Mouse (Mus musculus): ENCODE results near the gene Rapgef6. TPM values are rescaled to one million over a fixed set of nuclear protein-coding genes. Genes with fewer than 3 reads are reported as not detected.
"Not testable (repeated sequence)": the region's sequence is repeated elsewhere in the genome, so short reads cannot be mapped to it uniquely, and the experiment has no call there.

Gene Rapgef6
- polyA plus RNA-seq, 1 experiment from 2014 or later = 38.8 TPM

DNA sequence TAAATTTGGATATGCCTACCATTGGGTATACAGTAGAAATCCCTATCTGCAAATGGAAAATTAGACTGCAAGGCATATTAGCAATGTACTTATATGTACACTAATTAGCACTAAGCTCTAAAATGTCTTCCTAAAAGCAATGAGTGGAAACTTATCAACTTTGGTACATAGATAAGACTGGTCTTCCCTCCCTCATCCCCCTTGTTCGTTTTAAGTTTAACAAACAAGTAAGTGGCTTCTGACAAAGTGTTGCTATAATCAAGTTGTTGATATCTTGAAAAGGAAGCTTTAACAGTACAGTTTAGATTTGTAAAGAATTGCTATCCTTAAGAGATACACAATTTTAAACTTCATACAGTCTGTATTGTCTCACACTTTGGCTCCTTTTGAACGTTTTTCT lies 78.5 kb downstream of the Rapgef6 start:
- Histone ChIP-seq H3K9ac (ENCODE audit: low read length) (no peak overlapping the region), H3K4me1 (replicated peaks; ENCODE audit: control insufficient read depth, insufficient read depth, low read length) (peaks cover 3% of the 10 kb centered on the region; the same call in 1 of the 2 replicates), H3K27me3 (ENCODE audit: control insufficient read depth, insufficient read depth, low read depth, low read length) (no peaks in the 10 kb centered on the region), H3K4me3 (ENCODE audit: low read length) (no peak overlapping the region), H3K4me2 (ENCODE audit: low read depth, low read length) (no peak overlapping the region), H3K27ac (ENCODE audit: low read length) (no peak overlapping the region), H3K36me3 (ENCODE audit: control insufficient read depth, insufficient read depth, low read length) (no peaks in the 10 kb centered on the region), H3K9me3 (ENCODE audit: control insufficient read depth, low read length) (no peaks in the 10 kb centered on the region)
- no peak for ATAC-seq (ENCODE audit: low read depth)
- WGBS = 67% methylated on average over 2 of the region's 2 CpGs

DNA sequence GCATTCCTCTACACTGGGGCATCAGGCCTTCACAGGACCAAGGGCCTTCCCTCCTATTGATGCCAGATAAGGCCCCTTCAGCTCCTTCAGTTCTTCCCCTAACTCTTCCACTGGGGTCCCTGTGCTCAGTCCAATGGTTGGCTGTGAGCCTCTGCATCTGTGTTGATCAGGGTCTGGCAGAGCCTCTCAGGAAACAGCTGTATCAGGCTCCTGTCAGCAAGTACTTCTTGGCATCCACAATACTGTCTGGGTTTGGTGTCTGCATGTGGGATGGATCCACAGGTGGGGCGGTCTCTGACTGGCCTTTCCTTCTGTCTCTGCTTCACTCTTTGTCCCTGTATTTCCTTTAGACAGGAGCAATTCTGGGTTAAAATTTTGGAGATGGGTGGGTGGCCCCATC lies 80.1 kb downstream of the Rapgef6 start:
- not testable (repeated sequence) for H3K4me1 ChIP-seq (replicated peaks; ENCODE audit: control insufficient read depth, insufficient read depth, low read length); H3K4me3 ChIP-seq (ENCODE audit: low read length); H3K9ac ChIP-seq (ENCODE audit: low read length); H3K27ac ChIP-seq (ENCODE audit: low read length); H3K4me2 ChIP-seq (ENCODE audit: low read depth, low read length); H3K9me3 ChIP-seq (ENCODE audit: control insufficient read depth, low read length); H3K27me3 ChIP-seq (ENCODE audit: control insufficient read depth, insufficient read depth, low read depth, low read length); H3K36me3 ChIP-seq (ENCODE audit: control insufficient read depth, insufficient read depth, low read length); ATAC-seq (ENCODE audit: low read depth)
- WGBS = 83% methylated on average over 1 of the region's 1 CpGs

DNA sequence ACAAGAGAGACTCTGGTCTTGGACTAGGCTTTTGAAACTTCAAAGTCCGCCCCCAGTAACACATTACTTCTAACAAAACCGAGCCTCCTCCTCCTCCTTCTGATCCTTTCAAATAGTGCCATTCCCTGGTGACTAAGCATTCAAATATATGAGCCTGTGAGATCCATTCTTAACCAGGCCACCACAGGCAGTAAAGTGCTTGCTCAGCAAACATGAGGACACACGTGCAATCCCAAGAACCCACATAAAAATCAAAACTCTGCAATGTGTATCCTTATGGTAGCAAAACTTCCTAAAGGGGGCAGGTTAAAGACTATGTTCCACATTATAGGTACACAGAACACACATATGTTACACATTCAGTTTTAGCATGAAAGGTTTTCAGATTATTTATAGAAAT lies 81.8 kb downstream of the Rapgef6 start:
- Histone ChIP-seq H3K36me3 (ENCODE audit: control insufficient read depth, insufficient read depth, low read length) (no peaks in the 10 kb centered on the region), H3K9me3 (ENCODE audit: control insufficient read depth, low read length) (no peaks in the 10 kb centered on the region), H3K4me3 (ENCODE audit: low read length) (no peak overlapping the region), H3K4me2 (ENCODE audit: low read depth, low read length) (no peak overlapping the region), H3K27ac (ENCODE audit: low read length) (no peak overlapping the region), H3K9ac (ENCODE audit: low read length) (no peak overlapping the region), H3K27me3 (ENCODE audit: control insufficient read depth, insufficient read depth, low read depth, low read length) (no peaks in the 10 kb centered on the region), H3K4me1 (replicated peaks; ENCODE audit: control insufficient read depth, insufficient read depth, low read length) (no peaks in the 10 kb centered on the region)
- no peak for ATAC-seq (ENCODE audit: low read depth)
- WGBS = 56% methylated on average over 3 of the region's 3 CpGs

DNA sequence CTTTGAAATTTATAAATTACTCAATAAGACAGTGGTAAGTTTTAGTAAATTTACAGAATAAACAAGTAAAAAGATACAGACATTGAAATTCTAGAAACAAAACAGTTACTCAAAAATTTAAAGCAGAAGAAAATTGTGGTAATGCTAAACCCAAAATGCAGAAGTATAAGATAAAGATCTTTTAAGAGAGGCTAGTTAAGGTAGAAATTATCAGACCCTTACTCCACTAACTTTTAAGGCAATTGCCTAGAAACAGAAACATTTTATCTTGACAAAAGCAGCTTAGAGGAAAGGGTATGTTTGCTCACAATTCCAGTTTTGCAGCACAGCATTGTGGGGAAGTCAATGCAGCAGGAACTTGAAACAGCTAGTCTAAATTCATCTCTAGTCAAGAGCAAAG lies 91.0 kb downstream of the Rapgef6 start:
- H3K4me1 ChIP-seq (replicated peaks; ENCODE audit: control insufficient read depth, insufficient read depth, low read length) = peaks cover 3% of the 10 kb centered on the region; the same call in 1 of the 2 replicates

DNA sequence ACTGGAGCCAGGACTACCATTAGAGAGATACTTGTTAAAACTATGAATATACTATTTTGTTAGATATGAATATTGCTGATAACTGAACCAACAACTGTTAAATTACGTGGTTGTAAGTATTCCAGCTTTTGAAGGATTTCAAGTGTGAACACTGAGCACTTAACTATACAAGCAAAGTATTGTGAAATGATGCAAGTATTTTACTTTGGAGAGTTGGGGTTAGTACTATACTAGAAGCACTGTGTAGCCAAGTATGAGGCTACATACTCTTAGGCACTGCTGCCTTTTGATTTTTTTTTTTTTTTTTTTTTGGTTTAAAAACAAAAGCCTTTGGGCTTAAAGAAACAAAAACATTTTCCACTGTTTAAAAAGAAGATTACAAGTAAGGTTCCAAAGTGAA lies 91.9 kb downstream of the Rapgef6 start:
- Histone ChIP-seq H3K27me3 (ENCODE audit: control insufficient read depth, insufficient read depth, low read depth, low read length) (no peaks in the 10 kb centered on the region), H3K4me1 (replicated peaks; ENCODE audit: control insufficient read depth, insufficient read depth, low read length) (peaks cover 3% of the 10 kb centered on the region; the same call in 1 of the 2 replicates), H3K36me3 (ENCODE audit: control insufficient read depth, insufficient read depth, low read length) (no peaks in the 10 kb centered on the region), H3K4me2 (ENCODE audit: low read depth, low read length) (no peak overlapping the region), H3K9me3 (ENCODE audit: control insufficient read depth, low read length) (no peaks in the 10 kb centered on the region), H3K4me3 (ENCODE audit: low read length) (no peak overlapping the region), H3K27ac (ENCODE audit: low read length) (no peak overlapping the region), H3K9ac (ENCODE audit: low read length) (no peak overlapping the region)
- ATAC-seq (ENCODE audit: low read depth) = peak; percentile 93
- WGBS = 57% methylated on average over 1 of the region's 1 CpGs

More for the DNA sequence above, 91.0 kb downstream of the Rapgef6 start:
- H3K4me3 ChIP-seq (ENCODE audit: low read length) = no peak overlapping the region
- H3K27ac ChIP-seq (ENCODE audit: low read length) = peak overlapping the region; percentile 20; the same call in 1 of the 2 replicates
- no peaks in the 10 kb centered on the region for H3K27me3 ChIP-seq (ENCODE audit: control insufficient read depth, insufficient read depth, low read depth, low read length)
- H3K9ac ChIP-seq (ENCODE audit: low read length) = no peak overlapping the region
- ATAC-seq (ENCODE audit: low read depth) = no peak
- H3K36me3 ChIP-seq (ENCODE audit: control insufficient read depth, insufficient read depth, low read length) = no peaks in the 10 kb centered on the region
- H3K4me2 ChIP-seq (ENCODE audit: low read depth, low read length) = no peak overlapping the region
- no peaks in the 10 kb centered on the region for H3K9me3 ChIP-seq (ENCODE audit: control insufficient read depth, low read length)

DNA sequence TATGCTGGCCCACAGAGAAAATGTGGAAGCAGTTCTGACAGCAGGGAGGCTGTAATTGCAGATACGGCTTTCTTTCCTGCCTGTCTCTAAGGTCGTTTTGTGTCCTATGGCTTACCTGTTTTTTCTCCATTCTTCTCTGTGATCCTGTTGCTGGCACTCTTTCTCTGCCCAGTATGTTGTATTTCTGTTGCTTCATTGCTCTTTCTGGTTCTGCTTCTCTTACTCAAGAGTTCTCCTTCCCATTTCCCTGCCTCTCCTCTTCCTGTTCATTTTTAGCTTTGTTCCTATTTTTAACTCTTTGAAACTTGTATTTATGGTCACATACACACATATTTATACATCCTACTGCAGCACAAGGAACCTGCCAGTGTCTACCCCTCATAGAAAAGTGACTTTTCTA lies 96.2 kb downstream of the Rapgef6 start:
- Histone ChIP-seq H3K4me2 (ENCODE audit: low read depth, low read length) (no peak overlapping the region), H3K27ac (ENCODE audit: low read length) (no peak overlapping the region), H3K4me1 (replicated peaks; ENCODE audit: control insufficient read depth, insufficient read depth, low read length) (peaks cover 3% of the 10 kb centered on the region; the same call in 1 of the 2 replicates), H3K36me3 (ENCODE audit: control insufficient read depth, insufficient read depth, low read length) (no peaks in the 10 kb centered on the region; the same call in 1 of the 2 replicates), H3K27me3 (ENCODE audit: control insufficient read depth, insufficient read depth, low read depth, low read length) (no peaks in the 10 kb centered on the region), H3K9ac (ENCODE audit: low read length) (no peak overlapping the region), H3K9me3 (ENCODE audit: control insufficient read depth, low read length) (no peaks in the 10 kb centered on the region), H3K4me3 (ENCODE audit: low read length) (no peak overlapping the region)
- no peak for ATAC-seq (ENCODE audit: low read depth)
- WGBS = 58% methylated on average over 2 of the region's 2 CpGs

DNA sequence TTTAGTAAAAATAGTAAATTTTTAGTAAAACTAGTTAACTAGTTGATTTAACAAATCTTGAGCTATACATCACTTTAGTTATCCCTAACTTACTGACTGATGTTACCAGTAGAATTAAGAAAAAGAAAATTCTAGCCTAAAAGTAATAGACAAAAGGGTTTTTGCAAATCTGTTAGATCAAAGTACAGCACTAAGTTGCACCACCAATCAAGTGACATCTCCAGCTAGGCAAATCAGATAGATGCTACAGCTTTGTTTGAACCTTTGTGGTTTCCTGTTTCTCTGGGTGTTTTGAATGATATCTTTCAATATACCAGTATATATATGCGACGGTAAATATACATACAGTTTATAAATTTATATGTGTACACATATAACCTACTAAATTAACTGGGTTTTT lies 99.1 kb downstream of the Rapgef6 start:
- no peaks in the 10 kb centered on the region for H3K9me3 ChIP-seq (ENCODE audit: control insufficient read depth, low read length)
- no peaks in the 10 kb centered on the region for H3K27me3 ChIP-seq (ENCODE audit: control insufficient read depth, insufficient read depth, low read depth, low read length)
- H3K36me3 ChIP-seq (ENCODE audit: control insufficient read depth, insufficient read depth, low read length) = no peaks in the 10 kb centered on the region; the same call in 1 of the 2 replicates
- 91% methylated on average over 2 of the region's 2 CpGs for WGBS
- no peak overlapping the region for H3K27ac ChIP-seq (ENCODE audit: low read length)
- H3K9ac ChIP-seq (ENCODE audit: low read length) = no peak overlapping the region
- H3K4me1 ChIP-seq (replicated peaks; ENCODE audit: control insufficient read depth, insufficient read depth, low read length) = no peaks in the 10 kb centered on the region
- ATAC-seq (ENCODE audit: low read depth) = no peak
- no peak overlapping the region for H3K4me2 ChIP-seq (ENCODE audit: low read depth, low read length)
- H3K4me3 ChIP-seq (ENCODE audit: low read length) = no peak overlapping the region

DNA sequence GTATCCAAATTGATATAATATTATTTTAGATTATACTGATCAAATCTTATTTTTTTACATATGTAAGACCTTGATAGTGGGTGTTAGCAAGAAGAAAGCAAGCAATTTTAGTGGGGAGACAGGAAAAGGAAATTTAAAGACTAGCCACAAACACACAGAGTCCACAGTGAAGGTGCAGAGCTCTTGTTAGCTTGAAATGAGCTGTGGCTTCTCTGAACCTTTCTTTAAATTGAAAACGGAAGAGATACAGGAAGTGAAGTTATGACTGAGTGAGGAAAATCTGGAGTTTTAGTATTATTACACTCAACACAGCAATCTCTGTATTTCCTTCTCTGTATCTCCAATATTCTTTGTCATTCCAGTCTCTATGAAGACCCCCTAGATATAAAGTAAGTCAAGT lies 104.3 kb downstream of the Rapgef6 start:
- H3K4me1 ChIP-seq (replicated peaks; ENCODE audit: control insufficient read depth, insufficient read depth, low read length) = no peaks in the 10 kb centered on the region
- no peaks in the 10 kb centered on the region for H3K27me3 ChIP-seq (ENCODE audit: control insufficient read depth, insufficient read depth, low read depth, low read length)
- no peaks in the 10 kb centered on the region; the same call in 1 of the 2 replicates for H3K36me3 ChIP-seq (ENCODE audit: control insufficient read depth, insufficient read depth, low read length)
- H3K4me3 ChIP-seq (ENCODE audit: low read length) = no peak overlapping the region
- no peak overlapping the region for H3K4me2 ChIP-seq (ENCODE audit: low read depth, low read length)
- no peak for ATAC-seq (ENCODE audit: low read depth)
- H3K27ac ChIP-seq (ENCODE audit: low read length) = no peak overlapping the region
- no peaks in the 10 kb centered on the region for H3K9me3 ChIP-seq (ENCODE audit: control insufficient read depth, low read length)
- 62% methylated on average over 1 of the region's 1 CpGs for WGBS
- no peak overlapping the region for H3K9ac ChIP-seq (ENCODE audit: low read length)

DNA sequence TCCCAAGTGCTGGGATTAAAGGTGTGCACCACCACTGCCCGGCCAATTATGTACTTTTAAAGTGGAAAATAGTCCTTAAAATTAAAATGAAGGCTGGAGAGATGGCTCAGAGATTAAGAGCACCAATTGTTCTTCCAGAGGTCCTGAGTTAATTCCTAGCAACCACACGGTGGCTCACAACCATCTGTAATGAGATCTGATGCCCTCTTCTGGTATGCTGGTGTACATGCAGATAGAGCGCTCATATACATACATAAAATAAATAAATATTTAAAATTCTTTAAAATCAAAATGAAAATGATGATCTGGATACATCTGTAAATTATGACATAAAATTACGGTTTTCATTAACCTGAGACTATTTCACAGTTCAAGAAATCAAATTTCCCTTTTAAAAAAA lies 123.8 kb downstream of the Rapgef6 start:
- 94% methylated on average over 4 of the region's 4 CpGs for WGBS
- 0 out of 2 replicates have a peak, but pooled peaks cover 8% of the 10 kb centered on the region for H3K36me3 ChIP-seq (ENCODE audit: control insufficient read depth, insufficient read depth, low read length)
- ATAC-seq (ENCODE audit: low read depth) = no peak

DNA sequence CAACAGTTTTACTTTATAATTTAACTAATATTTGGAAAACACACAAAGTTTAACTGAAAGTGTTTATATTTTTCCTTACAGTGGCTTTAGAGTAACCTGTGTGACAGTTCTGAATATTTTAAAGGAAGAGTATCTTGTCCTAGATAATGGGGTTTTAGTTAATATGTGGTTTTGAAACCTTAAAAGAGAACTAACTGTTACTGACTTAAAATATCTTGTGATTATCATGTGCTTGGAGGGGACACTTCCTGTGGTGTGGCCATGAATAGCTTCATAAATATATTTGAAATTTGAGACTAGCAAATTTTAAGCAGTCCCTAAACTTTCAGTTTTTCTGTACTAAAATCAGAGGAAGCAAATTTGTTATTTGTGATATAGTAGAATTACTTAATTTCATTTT lies 125.9 kb downstream of the Rapgef6 start:
- Histone ChIP-seq H3K9ac (ENCODE audit: low read length) (no peak overlapping the region), H3K9me3 (ENCODE audit: control insufficient read depth, low read length) (no peaks in the 10 kb centered on the region), H3K4me2 (ENCODE audit: low read depth, low read length) (no peak overlapping the region), H3K36me3 (ENCODE audit: control insufficient read depth, insufficient read depth, low read length) (0 out of 2 replicates have a peak, but pooled peaks cover 5% of the 10 kb centered on the region), H3K4me3 (ENCODE audit: low read length) (no peak overlapping the region), H3K27ac (ENCODE audit: low read length) (no peak overlapping the region), H3K27me3 (ENCODE audit: control insufficient read depth, insufficient read depth, low read depth, low read length) (no peaks in the 10 kb centered on the region), H3K4me1 (replicated peaks; ENCODE audit: control insufficient read depth, insufficient read depth, low read length) (no peaks in the 10 kb centered on the region; the same call in 1 of the 2 replicates)
- ATAC-seq (ENCODE audit: low read depth) = no peak

More for the DNA sequence above, 123.8 kb downstream of the Rapgef6 start:
- Histone ChIP-seq H3K4me3 (ENCODE audit: low read length) (no peak overlapping the region), H3K27me3 (ENCODE audit: control insufficient read depth, insufficient read depth, low read depth, low read length) (no peaks in the 10 kb centered on the region), H3K4me1 (replicated peaks; ENCODE audit: control insufficient read depth, insufficient read depth, low read length) (no peaks in the 10 kb centered on the region; the same call in 1 of the 2 replicates), H3K9me3 (ENCODE audit: control insufficient read depth, low read length) (no peaks in the 10 kb centered on the region), H3K4me2 (ENCODE audit: low read depth, low read length) (no peak overlapping the region), H3K9ac (ENCODE audit: low read length) (no peak overlapping the region), H3K27ac (ENCODE audit: low read length) (no peak overlapping the region)
